Mouse (Mus musculus): ENCODE data around the gene Abraxas2. TPM values are rescaled to one million over a fixed set of nuclear protein-coding genes. Genes with fewer than 3 reads are reported as not detected.
A peak's percentile ranks its signal among the peaks of the same experiment; 100 is the strongest.

Gene Abraxas2
- 8.4 and 20.1 TPM in 2 replicates for polyA plus RNA-seq (2011; ENCODE audit: insufficient read depth, insufficient read length, low replicate concordance, missing spikeins)

GRCm38 (mm10) chr7:132859042-132859958 is at the start of gene Abraxas2:
Gene Abraxas2, plus strand, starts transcription at chr7:132859225.
- peak within 1 kb of the TSS; percentile 69 for H3K4me3 ChIP-seq (replicated peaks; ENCODE audit: control insufficient read depth, low read depth, low read length)
- TF ChIP-seq CTCF (IDR thresholded peaks at IDR 0.05; ENCODE audit: control insufficient read depth, insufficient read depth, low read length): peak; percentile 5; the same call in 1 of the 2 replicates
- peak; percentile 79; the same call in 1 of the 2 replicates for TF ChIP-seq POLR2A (IDR thresholded peaks at IDR 0.05; ENCODE audit: borderline replicate concordance, control insufficient read depth, low read depth, low read length)
- peak within 1 kb of the TSS; percentile 92 for H3K27ac ChIP-seq (ENCODE audit: control insufficient read depth, insufficient read depth, low read depth, low read length, poor library complexity)
- WGBS: under 1% methylated on average over 53 of the region's 53 CpGs
- no peaks in the 10 kb centered on the region; the same call in 1 of the 2 replicates for H3K4me1 ChIP-seq (ENCODE audit: control insufficient read depth, insufficient read depth, low read length)

GRCm38 (mm10) chr7:132809721-132810120 is 49.3 kb upstream of the Abraxas2 start:
- Histone ChIP-seq H3K4me3 (replicated peaks; ENCODE audit: control insufficient read depth, low read depth, low read length) (no peak overlapping the region), H3K27ac (ENCODE audit: control insufficient read depth, insufficient read depth, low read depth, low read length, poor library complexity) (no peak overlapping the region), H3K4me1 (ENCODE audit: control insufficient read depth, insufficient read depth, low read length) (peaks cover 5% of the 10 kb centered on the region; the same call in 1 of the 2 replicates)
- WGBS: 70% methylated on average over 6 of the region's 6 CpGs
- TF ChIP-seq POLR2A (IDR thresholded peaks at IDR 0.05; ENCODE audit: borderline replicate concordance, control insufficient read depth, low read depth, low read length) (no peak), CTCF (IDR thresholded peaks at IDR 0.05; ENCODE audit: control insufficient read depth, insufficient read depth, low read length) (no peak)

GRCm38 (mm10) chr7:132810368-132810767 is 48.7 kb upstream of the Abraxas2 start:
- Histone ChIP-seq H3K27ac (ENCODE audit: control insufficient read depth, insufficient read depth, low read depth, low read length, poor library complexity) (peak overlapping the region; percentile 42; the same call in 1 of the 2 replicates), H3K4me3 (replicated peaks; ENCODE audit: control insufficient read depth, low read depth, low read length) (no peak overlapping the region), H3K4me1 (ENCODE audit: control insufficient read depth, insufficient read depth, low read length) (peaks cover 3% of the 10 kb centered on the region; the same call in 1 of the 2 replicates)
- TF ChIP-seq POLR2A (IDR thresholded peaks at IDR 0.05; ENCODE audit: borderline replicate concordance, control insufficient read depth, low read depth, low read length): no peak
- no peak for TF ChIP-seq CTCF (IDR thresholded peaks at IDR 0.05; ENCODE audit: control insufficient read depth, insufficient read depth, low read length)
- WGBS: 56% methylated on average over 6 of the region's 6 CpGs

GRCm38 (mm10) chr7:132810879-132811278 is 48.1 kb upstream of the Abraxas2 start:
- no peak overlapping the region for H3K27ac ChIP-seq (ENCODE audit: control insufficient read depth, insufficient read depth, low read depth, low read length, poor library complexity)
- H3K4me3 ChIP-seq (replicated peaks; ENCODE audit: control insufficient read depth, low read depth, low read length): peak overlapping the region; percentile 3
- peaks cover 3% of the 10 kb centered on the region; the same call in 1 of the 2 replicates for H3K4me1 ChIP-seq (ENCODE audit: control insufficient read depth, insufficient read depth, low read length)

GRCm38 (mm10) chr7:132811716-132812618 is 47.1 kb upstream of the Abraxas2 start:
- WGBS: 2% methylated on average over 23 of the region's 23 CpGs
- H3K27ac ChIP-seq (ENCODE audit: control insufficient read depth, insufficient read depth, low read depth, low read length, poor library complexity): peak overlapping the region; percentile 99
- TF ChIP-seq POLR2A (IDR thresholded peaks at IDR 0.05; ENCODE audit: borderline replicate concordance, control insufficient read depth, low read depth, low read length): peak; percentile 13; the same call in 1 of the 2 replicates
- no peak for TF ChIP-seq CTCF (IDR thresholded peaks at IDR 0.05; ENCODE audit: control insufficient read depth, insufficient read depth, low read length)
- H3K4me1 ChIP-seq (ENCODE audit: control insufficient read depth, insufficient read depth, low read length): peaks cover 3% of the 10 kb centered on the region; the same call in 1 of the 2 replicates
- peak overlapping the region; percentile 92 for H3K4me3 ChIP-seq (replicated peaks; ENCODE audit: control insufficient read depth, low read depth, low read length)

More at GRCm38 (mm10) chr7:132810879-132811278, 48.1 kb upstream of the Abraxas2 start:
- 80% methylated on average over 1 of the region's 1 CpGs for WGBS
- TF ChIP-seq POLR2A (IDR thresholded peaks at IDR 0.05; ENCODE audit: borderline replicate concordance, control insufficient read depth, low read depth, low read length) (no peak), CTCF (IDR thresholded peaks at IDR 0.05; ENCODE audit: control insufficient read depth, insufficient read depth, low read length) (peak; percentile 95)

GRCm38 (mm10) chr7:132812619-132813415 is 46.2 kb upstream of the Abraxas2 start:
- H3K27ac ChIP-seq (ENCODE audit: control insufficient read depth, insufficient read depth, low read depth, low read length, poor library complexity): peak overlapping the region; percentile 99
- H3K4me1 ChIP-seq (ENCODE audit: control insufficient read depth, insufficient read depth, low read length): peaks cover 3% of the 10 kb centered on the region; the same call in 1 of the 2 replicates
- WGBS: under 1% methylated on average over 59 of the region's 59 CpGs
- TF ChIP-seq CTCF (IDR thresholded peaks at IDR 0.05; ENCODE audit: control insufficient read depth, insufficient read depth, low read length) (no peak), POLR2A (IDR thresholded peaks at IDR 0.05; ENCODE audit: borderline replicate concordance, control insufficient read depth, low read depth, low read length) (peak; percentile 77; the same call in 1 of the 2 replicates)
- H3K4me3 ChIP-seq (replicated peaks; ENCODE audit: control insufficient read depth, low read depth, low read length): peak overlapping the region; percentile 92

Data from bone marrow, adult 2 months (tissue).